Mouse (Mus musculus) left cerebral cortex, adult 9 months (tissue): ENCODE measurements around the gene Ociad1.

Experiments used
- DNase-seq, 2 experiments: peaks; one replicate each; pipeline ENCODE4 v3.0.0; 2022; ENCODE audit warnings: low spot score in 2 of 2

The Ociad1 gene

DNA sequence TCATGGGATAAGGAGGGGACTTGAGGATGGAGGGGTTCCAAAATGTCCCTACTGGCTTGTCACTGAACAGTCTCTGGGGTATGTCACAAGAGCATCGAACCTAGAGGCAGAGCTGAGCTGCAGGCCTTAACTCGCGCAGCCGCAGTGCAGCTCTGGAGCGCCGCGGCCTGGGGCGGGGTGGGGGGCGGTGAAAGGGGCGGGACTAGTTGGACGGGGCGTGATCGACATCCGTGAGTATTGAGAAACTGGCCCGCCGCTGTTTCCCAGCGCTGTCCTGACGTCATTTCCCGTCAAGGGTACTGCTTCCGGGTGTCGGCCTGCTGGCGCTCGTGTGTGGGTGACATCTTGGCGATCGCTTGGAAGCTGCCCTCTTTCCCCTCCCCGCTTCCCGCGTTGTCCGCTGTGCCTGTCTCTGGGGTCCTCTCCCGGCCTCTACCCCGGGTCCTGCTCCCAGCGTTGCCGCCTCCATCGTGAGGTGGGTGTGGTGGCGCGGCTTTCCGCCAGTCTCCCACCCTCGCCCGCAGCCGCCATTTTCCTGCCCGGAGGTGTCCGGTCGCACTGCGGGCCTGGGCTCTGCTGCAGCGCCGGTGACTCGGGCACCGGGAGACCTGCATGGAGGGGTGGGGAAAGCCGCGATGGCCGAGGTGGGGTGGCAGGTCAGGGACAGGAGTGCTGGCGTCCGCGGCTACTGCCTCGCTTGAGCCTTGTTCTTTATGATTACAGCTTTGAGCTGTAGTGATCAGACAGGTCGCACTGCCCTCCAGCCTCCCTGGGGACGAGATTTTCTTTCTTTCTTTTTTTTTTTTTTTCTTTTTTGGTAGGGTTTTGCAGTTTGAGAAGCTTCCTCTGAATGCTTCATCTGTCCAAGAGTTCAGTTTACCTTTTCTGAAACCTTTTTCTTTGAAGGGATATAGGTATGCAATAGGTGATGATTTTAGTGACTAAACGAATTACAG, at the start of gene Ociad1:
Gene Ociad1, plus strand, starts transcription at position 283 of the 956 bp plus-strand sequence.
- peak; percentile 90 to 96 for DNase-seq

DNA sequence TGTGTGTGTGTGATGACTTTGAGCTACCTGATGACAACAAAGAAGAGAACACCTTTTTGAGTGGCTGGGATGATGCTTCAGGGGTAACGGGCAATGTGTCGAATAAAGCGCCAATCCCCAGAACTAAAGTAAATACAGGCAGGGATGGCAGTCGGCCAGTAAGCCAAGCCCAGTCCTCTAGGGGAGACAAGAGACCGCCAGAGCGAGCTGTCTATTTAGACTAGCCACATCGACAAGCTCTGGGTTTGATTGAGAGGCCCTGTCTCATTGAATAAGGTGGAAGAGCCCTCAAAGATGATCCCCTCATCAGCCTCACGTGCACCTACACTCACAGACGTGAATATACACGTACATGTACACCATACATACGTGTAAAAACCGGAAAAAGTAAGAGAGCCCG, 48.2 kb upstream of the Ociad1 start:
- DNase-seq, result no peak

DNA sequence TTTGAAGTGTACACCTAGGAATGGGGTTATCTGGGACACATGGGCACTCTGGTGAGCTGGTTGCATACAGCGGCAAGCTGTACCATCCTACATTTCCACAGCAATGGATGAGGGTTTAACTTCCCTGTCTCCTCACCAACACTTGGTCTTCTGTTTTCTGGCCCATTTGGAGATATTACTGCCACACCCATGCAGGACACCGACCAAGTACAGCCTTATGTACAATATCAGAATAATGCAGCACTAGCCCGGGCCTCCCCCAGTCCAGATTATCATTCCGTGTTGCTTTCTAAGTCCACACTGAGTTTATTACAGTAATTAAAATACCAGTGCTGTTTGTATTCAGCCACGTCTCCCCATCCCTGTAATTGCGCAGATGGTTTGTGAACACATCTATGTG, 46.2 kb upstream of the Ociad1 start:
- DNase-seq, result no peak

DNA sequence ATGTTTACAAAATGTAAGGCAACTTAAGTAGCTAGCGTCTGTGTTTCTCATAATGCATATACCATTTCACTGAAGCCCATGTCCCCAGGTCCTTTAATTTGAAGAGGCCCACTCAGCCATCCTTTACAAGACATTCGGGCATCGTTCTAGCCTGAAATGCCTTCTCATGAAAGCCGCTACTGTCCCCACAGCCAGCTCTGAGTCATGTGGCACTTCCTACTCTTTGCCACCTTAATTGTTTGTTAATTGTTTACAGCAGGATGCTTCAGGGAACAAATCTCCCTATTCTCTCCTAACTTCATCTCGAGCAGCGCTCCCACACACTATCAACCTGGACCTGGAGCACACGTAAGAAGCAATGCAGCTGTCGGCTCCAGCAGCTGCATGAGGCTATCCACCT, 44.4 kb upstream of the Ociad1 start:
- DNase-seq, result peak in 1 of 2 experiments; percentile 22

DNA sequence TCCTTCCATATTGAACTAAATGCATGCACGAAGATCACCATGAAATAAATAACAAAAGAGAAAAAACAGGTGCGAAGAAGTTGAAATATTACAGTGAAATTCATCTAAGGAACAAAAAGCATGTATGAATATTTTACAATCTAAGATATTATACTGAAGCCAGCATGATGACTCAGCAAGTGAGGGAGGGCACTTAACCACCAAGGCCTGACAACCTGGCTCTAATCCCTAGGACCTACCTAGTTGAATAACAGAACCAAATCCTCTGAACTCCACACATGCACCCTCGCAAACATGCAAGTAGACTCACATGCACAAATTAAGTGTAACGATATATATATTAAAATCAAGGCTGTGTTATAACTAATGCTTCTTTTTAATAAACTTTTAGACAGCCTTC, 43.2 kb upstream of the Ociad1 start:
- no peak for DNase-seq

DNA sequence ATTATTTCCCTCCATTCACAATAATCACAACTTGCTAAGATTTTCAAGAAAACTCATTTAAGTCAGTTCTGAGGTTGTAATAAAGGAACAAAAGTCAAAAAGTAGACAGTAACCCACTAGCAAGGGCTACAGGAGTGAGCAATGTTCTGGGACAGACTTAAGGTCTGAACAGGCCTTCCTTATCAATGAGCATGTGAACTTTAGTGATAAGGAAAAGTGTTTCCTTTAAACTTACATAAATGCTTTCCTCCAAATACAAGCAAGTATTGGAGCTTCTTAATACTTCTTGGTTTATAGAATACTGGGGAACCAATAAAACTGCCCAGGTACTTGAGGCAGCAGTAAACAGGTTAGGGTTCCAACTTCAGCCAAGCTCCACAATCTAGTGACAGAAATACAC, 39.8 kb upstream of the Ociad1 start:
- no peak for DNase-seq

DNA sequence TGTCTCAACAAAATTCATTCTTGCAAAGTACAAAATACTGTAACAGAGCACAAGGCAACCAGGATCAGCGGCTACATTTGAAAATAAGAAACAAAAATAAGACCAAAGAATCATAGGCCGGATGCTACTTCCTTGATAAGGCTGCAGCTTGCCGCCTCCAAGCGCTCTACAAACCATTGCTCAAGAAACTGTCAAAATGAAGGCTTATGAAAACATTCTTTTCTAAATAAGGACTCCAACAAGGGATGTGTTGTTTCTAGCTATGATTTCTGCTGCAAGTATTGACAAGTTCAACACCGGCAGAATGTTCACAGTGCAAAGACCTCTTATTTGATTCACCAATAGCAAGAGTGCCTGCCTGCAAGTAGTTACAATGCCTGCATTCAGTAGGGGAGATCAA, 37.9 kb upstream of the Ociad1 start:
- no peak for DNase-seq

DNA sequence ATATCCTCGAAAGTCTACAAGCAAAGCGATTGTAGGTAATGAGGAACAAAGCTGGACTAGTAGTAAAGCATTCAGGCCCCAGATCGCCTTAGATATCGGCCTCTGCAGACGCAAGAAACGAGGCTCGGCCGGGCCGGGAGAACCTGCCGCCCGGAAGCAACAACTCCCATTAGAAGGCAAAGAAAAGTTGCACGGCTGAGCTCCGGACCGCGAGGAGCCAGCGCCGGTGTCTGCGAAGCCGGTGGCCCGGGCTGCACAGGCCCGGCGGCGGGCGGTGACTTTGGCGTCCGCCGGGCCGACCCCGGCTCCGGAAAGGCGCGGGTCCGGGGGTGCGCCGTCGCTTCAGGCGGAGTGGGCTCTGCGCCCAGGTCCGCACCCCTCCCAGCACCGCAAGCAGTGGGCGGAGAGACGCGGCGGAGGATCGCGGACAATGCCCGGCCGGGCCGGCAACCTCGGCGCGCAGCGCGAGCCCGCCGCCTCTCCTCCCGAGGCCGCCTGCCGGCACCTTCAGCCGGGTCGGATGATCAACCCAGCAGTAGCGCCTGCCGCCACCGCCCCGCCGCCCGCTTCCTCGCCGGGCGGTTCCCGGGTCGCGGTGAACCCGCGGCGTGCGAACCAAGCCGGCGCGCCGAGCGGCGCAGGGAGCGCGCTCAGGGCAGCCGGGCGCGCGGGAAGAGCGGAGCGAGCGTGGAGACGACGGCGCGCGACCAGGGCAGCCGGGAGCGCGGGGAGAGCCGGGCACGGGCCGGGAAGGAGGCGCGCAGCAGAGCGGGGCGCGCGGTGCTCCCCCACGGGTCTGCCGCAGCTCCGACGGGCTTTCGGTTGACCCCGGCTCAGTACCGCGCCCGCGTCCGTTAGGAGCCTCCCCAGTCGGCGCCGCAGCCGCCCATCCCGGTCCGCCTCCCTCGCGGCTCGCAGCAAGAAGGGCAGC, 37.0 kb upstream of the Ociad1 start:
- peak; percentile 14 to 20 for DNase-seq

DNA sequence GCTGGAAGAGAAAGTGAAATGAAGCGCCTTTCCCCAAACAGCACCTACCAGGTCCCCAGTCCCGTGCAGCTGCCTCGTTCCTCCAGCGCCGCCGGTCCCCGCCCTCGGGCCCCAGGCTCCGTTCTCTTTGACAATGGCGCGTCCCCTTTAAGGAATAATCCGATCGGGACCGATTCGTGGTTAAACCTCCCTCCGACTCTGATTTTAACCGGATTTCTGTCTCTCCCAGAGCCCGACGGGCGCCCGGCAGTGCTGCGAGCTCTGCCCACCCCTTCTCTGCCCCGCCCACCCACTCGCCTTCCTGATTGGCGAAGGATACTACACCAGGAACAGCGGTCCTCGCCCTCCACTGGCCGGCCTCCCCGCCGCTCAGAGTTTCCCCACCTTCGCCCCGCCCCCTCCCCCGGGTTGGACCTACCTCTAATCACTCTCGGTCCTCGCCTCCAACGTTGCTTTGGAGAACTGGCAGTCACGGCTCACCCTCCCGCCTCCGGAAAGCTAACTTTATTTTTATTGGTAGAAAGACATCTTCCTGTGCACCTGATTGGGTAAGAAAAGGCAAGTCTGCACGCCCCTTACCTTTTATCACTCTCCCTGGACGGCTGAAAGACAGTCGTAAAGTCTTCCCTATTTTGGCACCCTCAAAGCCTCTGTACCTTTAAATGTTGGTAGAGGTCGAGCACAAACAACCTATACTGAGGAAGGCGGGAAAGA, 36.1 kb upstream of the Ociad1 start, which contains the start of gene Fryl:
Gene Fryl, minus strand, starts transcription at position 268 of the 714 bp plus-strand sequence.
- DNase-seq, result peak; percentile 96

DNA sequence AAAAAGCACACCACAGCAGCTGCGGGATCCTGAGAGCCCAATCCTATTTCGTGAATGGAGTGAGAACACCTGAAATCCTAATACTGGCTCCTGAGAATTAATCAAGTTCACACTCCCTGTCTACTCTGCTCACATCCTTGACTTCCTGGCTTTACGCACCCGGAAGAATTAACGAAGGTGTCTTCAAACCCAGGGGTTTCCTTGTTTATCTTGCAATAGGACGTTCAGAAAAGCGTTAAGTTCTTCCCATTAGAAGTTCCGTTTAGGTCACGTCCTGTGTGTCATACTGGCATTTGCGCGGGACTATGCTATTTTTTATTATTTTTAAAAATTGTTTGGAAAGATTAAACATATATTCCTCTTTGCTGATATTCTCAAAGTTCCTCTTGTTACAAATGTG, 35.5 kb upstream of the Ociad1 start:
- no peak for DNase-seq

DNA sequence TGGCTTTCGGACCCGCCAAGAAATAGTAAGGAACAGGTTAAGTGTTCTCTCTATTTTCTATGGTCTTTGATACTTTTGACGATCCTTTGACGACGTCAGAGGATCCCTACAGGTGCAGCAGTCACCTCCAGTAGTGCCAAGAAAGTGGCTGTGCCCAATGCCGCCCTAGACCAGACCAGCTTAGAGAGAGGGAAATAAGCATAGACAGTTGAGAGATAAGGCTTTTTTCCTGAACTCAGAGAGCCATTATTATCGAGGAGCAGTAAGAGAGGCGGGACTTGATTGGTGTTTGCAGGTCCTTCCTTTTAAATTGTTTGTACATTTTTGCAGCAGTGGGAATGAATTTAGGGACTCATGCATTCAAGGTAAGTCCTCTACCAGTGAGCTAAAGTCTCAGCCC, 34.9 kb upstream of the Ociad1 start:
- no peak for DNase-seq

DNA sequence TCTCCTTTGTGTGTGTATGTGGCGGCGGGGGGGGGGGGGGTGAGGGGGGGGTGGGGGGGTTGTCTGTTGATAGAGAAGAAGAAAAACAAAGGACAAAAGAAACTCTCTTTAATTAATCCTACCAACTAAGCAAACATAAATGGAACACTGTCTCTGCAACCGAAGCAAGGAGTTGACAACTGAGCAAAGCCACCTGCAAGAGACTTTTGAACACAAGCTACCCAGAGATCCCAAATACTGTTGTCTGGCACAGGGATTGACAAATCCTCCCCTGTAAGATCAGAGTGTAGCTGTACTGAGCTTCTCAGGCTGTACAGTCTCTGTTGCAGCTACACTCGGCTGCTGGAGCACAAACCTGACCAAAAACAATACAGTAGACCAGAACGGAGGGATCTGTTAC, 28.5 kb upstream of the Ociad1 start:
- DNase-seq, result no peak

DNA sequence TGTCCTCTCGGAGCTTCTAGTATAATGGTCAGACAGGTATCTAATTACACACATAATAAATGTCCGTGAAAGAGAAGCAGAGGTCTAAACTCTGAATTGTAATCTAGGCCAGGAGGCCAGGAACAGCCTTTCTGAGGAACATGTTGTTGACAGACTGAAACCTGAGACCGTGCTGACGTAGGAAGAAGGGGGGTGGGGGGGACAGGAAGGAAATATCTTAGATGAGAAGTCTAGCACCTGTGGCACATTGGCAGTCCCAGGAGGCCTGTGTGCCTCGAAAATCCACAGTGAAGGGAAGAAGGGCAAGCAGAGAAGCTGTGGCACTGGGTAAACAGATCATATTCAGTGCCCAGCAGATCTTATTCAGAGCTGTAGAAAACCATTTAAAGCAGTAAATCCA, 27.1 kb upstream of the Ociad1 start:
- no peak for DNase-seq

DNA sequence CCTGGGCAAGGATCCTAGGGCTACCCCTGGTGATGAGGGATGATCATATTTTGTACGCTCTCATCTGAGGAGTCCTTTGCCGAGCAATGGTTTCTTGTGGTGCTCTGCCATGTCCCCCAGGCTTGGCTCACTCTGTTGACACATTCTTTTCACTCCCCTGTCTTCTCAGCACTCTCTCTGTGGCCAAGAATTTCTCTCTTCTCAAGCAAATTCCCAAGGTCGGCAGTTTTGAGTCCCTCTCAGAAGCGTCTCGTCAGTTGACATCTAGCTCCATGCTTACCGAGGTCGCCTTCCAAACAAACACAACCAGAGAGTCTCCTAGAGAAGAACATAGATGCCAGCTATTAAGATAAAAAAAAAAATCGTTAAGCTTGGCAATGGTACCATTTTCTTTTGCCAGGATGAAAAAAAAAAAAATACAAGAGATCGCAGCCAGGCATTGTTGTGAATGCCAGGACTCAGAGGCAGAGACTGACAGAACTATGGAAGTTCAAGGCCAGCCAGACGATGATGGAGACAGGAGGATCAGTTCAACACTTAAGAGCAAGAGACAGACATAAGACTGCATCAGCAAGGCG, 23.9 kb upstream of the Ociad1 start:
- no peak for DNase-seq

DNA sequence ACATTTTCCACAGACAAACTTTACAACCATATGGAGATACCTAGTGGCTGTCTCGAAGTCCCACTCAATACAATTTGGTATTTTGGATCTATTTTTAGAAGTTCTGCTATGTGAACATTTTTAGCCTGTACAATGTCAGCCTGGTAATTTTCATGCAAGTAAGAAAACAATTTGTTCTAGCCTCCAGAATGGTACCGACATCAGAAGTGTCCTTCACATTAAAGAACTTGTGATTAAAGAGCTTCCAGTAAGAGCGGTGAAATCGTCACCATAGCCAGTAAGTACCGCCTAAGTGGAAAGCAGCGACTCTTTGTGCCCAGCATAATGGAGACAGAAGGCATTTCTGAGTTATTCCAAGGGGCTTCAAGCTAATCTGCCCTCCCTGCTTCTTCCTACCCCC, 22.0 kb upstream of the Ociad1 start:
- no peak for DNase-seq

DNA sequence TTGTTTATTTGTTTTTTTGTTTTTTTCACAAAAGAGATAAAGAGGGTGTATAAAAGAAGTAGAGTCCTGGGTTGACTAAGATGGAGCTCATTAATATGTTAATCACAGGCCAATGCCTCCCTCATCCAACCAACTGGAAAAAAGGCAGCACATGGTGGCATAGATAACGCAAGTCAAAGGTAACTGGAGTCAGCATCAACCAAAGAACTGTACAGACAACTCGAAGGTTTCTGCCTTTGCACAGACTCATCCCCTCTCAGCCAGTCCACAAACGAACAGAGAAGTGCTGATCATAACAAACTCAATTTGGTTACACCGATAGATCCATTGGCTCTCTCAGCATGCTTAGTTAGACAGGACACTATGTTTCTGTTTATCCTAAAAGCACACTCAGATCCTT, 19.4 kb upstream of the Ociad1 start:
- DNase-seq, result no peak

DNA sequence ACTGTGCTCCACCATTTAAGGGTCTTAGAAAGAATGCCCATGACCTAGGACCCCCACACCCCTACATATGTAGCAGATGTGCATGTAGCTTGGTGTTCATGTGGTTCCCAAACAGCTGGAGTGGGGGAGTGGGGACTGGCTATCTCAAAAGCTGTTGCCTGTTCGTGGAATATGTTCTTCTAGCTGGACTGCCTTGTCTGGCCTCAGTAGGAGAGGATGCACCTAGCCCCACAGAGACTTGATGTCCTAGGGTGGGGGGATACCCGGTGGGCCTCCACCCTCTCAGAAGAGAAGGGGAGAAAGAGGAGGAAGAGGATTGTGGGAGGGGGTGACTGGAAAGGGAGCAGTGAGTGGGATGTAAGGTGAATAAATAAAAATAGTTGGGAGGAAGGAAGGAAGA, 17.6 kb upstream of the Ociad1 start:
- DNase-seq, result no peak

DNA sequence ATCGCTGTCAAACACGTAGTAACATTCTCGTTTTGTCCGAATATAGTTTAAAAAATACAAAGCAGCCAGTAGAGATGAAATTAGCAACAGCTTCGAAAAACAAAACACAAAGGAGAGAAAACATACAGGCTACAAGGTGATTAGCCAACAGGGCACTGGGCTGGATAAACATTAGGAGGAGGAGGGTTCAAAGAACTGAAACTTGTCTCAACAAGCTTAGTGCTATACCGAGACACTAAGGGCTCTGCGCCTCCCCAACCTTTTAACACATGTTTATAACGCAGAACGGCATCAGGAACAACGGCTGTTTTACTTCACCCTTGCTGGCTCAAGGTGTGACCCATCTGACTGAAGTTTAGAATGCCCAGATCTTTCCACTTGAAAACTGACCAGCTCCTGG, 13.4 kb upstream of the Ociad1 start:
- no peak for DNase-seq

DNA sequence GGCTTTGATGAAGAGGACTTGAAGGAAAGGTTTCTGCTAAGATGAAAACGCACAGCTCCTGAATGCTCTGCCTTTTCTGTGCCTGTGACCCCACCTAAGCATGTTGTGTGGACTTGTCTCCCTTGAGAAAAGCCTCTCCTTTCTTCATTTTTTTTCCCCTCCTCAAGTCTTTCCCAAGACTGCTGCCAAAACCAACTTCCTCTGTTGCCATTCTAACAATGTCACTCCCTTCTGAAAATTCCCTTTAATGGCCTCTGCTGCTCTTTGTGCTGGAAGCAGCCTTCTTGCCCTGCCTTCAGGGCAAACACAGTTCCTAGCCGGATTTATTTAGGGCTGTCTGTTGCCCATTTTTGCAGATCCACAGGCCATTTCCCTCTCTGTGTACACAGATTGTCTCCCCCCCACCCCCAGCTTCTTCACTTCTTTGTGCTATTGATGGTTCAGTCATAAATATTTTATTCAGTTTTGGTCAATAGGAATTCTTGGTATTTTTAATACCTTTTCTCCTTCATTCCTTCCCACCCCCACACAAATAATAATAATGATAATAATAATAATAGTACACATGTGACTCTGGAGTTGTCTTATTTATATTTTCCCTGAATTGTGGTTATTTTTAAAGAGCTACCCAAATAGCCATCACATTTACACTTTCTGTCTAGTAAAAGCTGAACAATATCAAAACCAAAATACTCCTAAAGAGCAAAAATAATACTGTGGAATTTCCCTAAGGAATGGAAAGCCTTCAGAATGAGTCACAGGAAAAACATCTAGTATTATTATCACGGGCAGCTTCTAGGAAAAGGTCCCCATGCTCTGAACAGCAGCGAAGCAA, 12.6 kb upstream of the Ociad1 start:
- no peak for DNase-seq

DNA sequence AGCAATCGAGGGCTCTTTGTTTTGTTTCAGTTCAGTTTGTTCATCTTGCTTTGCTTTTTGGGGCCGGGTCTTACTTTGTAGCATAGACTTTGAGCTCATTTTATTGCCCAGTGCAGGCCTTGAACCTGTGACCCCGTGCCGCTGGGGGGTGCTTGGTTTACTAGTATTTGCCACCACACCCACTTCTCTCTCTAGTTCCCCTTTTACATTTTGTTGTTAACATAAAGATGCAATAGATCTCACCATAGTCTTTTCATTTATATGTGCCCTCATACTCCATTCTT, 12.1 kb upstream of the Ociad1 start:
- no peak for DNase-seq

DNA sequence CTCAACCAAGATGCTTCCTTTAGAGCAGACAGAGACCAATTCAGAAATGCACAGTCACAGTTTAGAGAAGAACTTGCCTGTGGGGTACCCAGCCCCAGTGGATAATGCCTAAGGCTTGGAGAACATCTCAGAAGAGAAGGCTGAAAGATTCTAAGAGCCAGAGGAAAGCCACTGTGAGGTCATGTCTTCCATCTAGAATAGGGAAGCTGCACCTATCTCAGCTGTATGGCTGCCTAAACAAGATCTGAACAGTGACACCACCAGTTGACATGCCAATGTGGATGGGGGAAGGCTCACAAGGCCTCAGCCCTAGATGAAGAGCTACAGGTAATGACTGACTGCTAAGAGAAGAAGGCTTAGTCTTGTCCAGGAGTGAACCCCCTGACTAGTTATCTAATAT, 8.5 kb upstream of the Ociad1 start:
- no peak for DNase-seq
